Mouse (Mus musculus): ENCODE data around the gene Ttn. TPM values are rescaled to one million over a fixed set of nuclear protein-coding genes. Genes with fewer than 3 reads are reported as not detected.

The Ttn gene
- polyA plus RNA-seq, 1 experiment from 2014 or later = 0.14 TPM

GRCm38 (mm10) chr2:76949774-76950173, 32.6 kb downstream of the Ttn start:
- no peaks in the 10 kb centered on the region for H3K27me3 ChIP-seq (ENCODE audit: control insufficient read depth, insufficient read depth, low read length)
- no peak overlapping the region for H3K4me3 ChIP-seq (ENCODE audit: low read depth, low read length)
- no peak overlapping the region for H3K4me2 ChIP-seq (replicated peaks; ENCODE audit: low read depth, low read length)
- no peaks in the 10 kb centered on the region for H3K36me3 ChIP-seq (ENCODE audit: control insufficient read depth, insufficient read depth, low read length)
- H3K9ac ChIP-seq (replicated peaks; ENCODE audit: low read depth, low read length) = no peak overlapping the region
- no peak for ATAC-seq (ENCODE audit: insufficient number of reproducible peaks, insufficient read depth, low FRiP score, low read depth)
- no peak overlapping the region for H3K27ac ChIP-seq (ENCODE audit: low read length)
- no peaks in the 10 kb centered on the region for H3K9me3 ChIP-seq (ENCODE audit: control insufficient read depth, low read depth, low read length)
- 76% methylated on average over 7 of the region's 7 CpGs for WGBS
- H3K4me1 ChIP-seq (ENCODE audit: control insufficient read depth, insufficient read depth, low read length) = no peaks in the 10 kb centered on the region

GRCm38 (mm10) chr2:76938515-76938914, 43.8 kb downstream of the Ttn start:
- Histone ChIP-seq H3K4me1 (ENCODE audit: control insufficient read depth, insufficient read depth, low read length) (no peaks in the 10 kb centered on the region), H3K9ac (replicated peaks; ENCODE audit: low read depth, low read length) (no peak overlapping the region), H3K27ac (ENCODE audit: low read length) (no peak overlapping the region), H3K36me3 (ENCODE audit: control insufficient read depth, insufficient read depth, low read length) (no peaks in the 10 kb centered on the region), H3K4me3 (ENCODE audit: low read depth, low read length) (no peak overlapping the region), H3K9me3 (ENCODE audit: control insufficient read depth, low read depth, low read length) (no peaks in the 10 kb centered on the region), H3K4me2 (replicated peaks; ENCODE audit: low read depth, low read length) (no peak overlapping the region), H3K27me3 (ENCODE audit: control insufficient read depth, insufficient read depth, low read length) (no peaks in the 10 kb centered on the region)
- WGBS = 74% methylated on average over 10 of the region's 10 CpGs
- no peak for ATAC-seq (ENCODE audit: insufficient number of reproducible peaks, insufficient read depth, low FRiP score, low read depth)

GRCm38 (mm10) chr2:76929718-76930117, 52.6 kb downstream of the Ttn start:
- 0% methylated on average over 2 of the region's 2 CpGs for WGBS
- Histone ChIP-seq H3K4me3 (ENCODE audit: low read depth, low read length) (no peak overlapping the region), H3K9ac (replicated peaks; ENCODE audit: low read depth, low read length) (no peak overlapping the region), H3K4me1 (ENCODE audit: control insufficient read depth, insufficient read depth, low read length) (no peaks in the 10 kb centered on the region), H3K36me3 (ENCODE audit: control insufficient read depth, insufficient read depth, low read length) (no peaks in the 10 kb centered on the region), H3K27ac (ENCODE audit: low read length) (no peak overlapping the region), H3K4me2 (replicated peaks; ENCODE audit: low read depth, low read length) (no peak overlapping the region), H3K9me3 (ENCODE audit: control insufficient read depth, low read depth, low read length) (no peaks in the 10 kb centered on the region), H3K27me3 (ENCODE audit: control insufficient read depth, insufficient read depth, low read length) (no peaks in the 10 kb centered on the region)
- ATAC-seq (ENCODE audit: insufficient number of reproducible peaks, insufficient read depth, low FRiP score, low read depth) = no peak

GRCm38 (mm10) chr2:76928816-76929215, 53.5 kb downstream of the Ttn start:
- no peak for ATAC-seq (ENCODE audit: insufficient number of reproducible peaks, insufficient read depth, low FRiP score, low read depth)
- H3K4me3 ChIP-seq (ENCODE audit: low read depth, low read length) = no peak overlapping the region
- H3K27ac ChIP-seq (ENCODE audit: low read length) = no peak overlapping the region
- WGBS = 63% methylated on average over 3 of the region's 3 CpGs
- H3K4me2 ChIP-seq (replicated peaks; ENCODE audit: low read depth, low read length) = no peak overlapping the region
- no peaks in the 10 kb centered on the region for H3K27me3 ChIP-seq (ENCODE audit: control insufficient read depth, insufficient read depth, low read length)
- H3K9me3 ChIP-seq (ENCODE audit: control insufficient read depth, low read depth, low read length) = no peaks in the 10 kb centered on the region
- no peaks in the 10 kb centered on the region for H3K4me1 ChIP-seq (ENCODE audit: control insufficient read depth, insufficient read depth, low read length)
- H3K9ac ChIP-seq (replicated peaks; ENCODE audit: low read depth, low read length) = no peak overlapping the region
- no peaks in the 10 kb centered on the region for H3K36me3 ChIP-seq (ENCODE audit: control insufficient read depth, insufficient read depth, low read length)

GRCm38 (mm10) chr2:76928298-76928697, 54.0 kb downstream of the Ttn start:
- H3K36me3 ChIP-seq (ENCODE audit: control insufficient read depth, insufficient read depth, low read length) = no peaks in the 10 kb centered on the region
- H3K9me3 ChIP-seq (ENCODE audit: control insufficient read depth, low read depth, low read length) = no peaks in the 10 kb centered on the region
- no peaks in the 10 kb centered on the region for H3K4me1 ChIP-seq (ENCODE audit: control insufficient read depth, insufficient read depth, low read length)
- 66% methylated on average over 7 of the region's 7 CpGs for WGBS
- H3K27me3 ChIP-seq (ENCODE audit: control insufficient read depth, insufficient read depth, low read length) = no peaks in the 10 kb centered on the region
- ATAC-seq (ENCODE audit: insufficient number of reproducible peaks, insufficient read depth, low FRiP score, low read depth) = no peak
- no peak overlapping the region for H3K9ac ChIP-seq (replicated peaks; ENCODE audit: low read depth, low read length)
- H3K4me2 ChIP-seq (replicated peaks; ENCODE audit: low read depth, low read length) = no peak overlapping the region
- no peak overlapping the region for H3K4me3 ChIP-seq (ENCODE audit: low read depth, low read length)
- no peak overlapping the region for H3K27ac ChIP-seq (ENCODE audit: low read length)

GRCm38 (mm10) chr2:76926927-76927326, 55.4 kb downstream of the Ttn start:
- H3K4me2 ChIP-seq (replicated peaks; ENCODE audit: low read depth, low read length) = no peak overlapping the region
- H3K4me3 ChIP-seq (ENCODE audit: low read depth, low read length) = no peak overlapping the region
- H3K27me3 ChIP-seq (ENCODE audit: control insufficient read depth, insufficient read depth, low read length) = no peaks in the 10 kb centered on the region
- no peaks in the 10 kb centered on the region for H3K4me1 ChIP-seq (ENCODE audit: control insufficient read depth, insufficient read depth, low read length)
- H3K9me3 ChIP-seq (ENCODE audit: control insufficient read depth, low read depth, low read length) = no peaks in the 10 kb centered on the region
- no peak overlapping the region for H3K27ac ChIP-seq (ENCODE audit: low read length)
- H3K9ac ChIP-seq (replicated peaks; ENCODE audit: low read depth, low read length) = no peak overlapping the region
- no peaks in the 10 kb centered on the region for H3K36me3 ChIP-seq (ENCODE audit: control insufficient read depth, insufficient read depth, low read length)
- no peak for ATAC-seq (ENCODE audit: insufficient number of reproducible peaks, insufficient read depth, low FRiP score, low read depth)
- WGBS = 66% methylated on average over 12 of the region's 12 CpGs

- Histone ChIP-seq H3K4me1 (ENCODE audit: control insufficient read depth, insufficient read depth, low read length) (no peaks in the 10 kb centered on the region), H3K9ac (replicated peaks; ENCODE audit: low read depth, low read length) (no peak overlapping the region), H3K27me3 (ENCODE audit: control insufficient read depth, insufficient read depth, low read length) (no peaks in the 10 kb centered on the region), H3K4me2 (replicated peaks; ENCODE audit: low read depth, low read length) (no peak overlapping the region), H3K9me3 (ENCODE audit: control insufficient read depth, low read depth, low read length) (no peaks in the 10 kb centered on the region), H3K4me3 (ENCODE audit: low read depth, low read length) (no peak overlapping the region), H3K27ac (ENCODE audit: low read length) (no peak overlapping the region), H3K36me3 (ENCODE audit: control insufficient read depth, insufficient read depth, low read length) (no peaks in the 10 kb centered on the region)
- WGBS = 91% methylated on average over 10 of the region's 10 CpGs
- ATAC-seq (ENCODE audit: insufficient number of reproducible peaks, insufficient read depth, low FRiP score, low read depth) = no peak
Measured at GRCm38 (mm10) chr2:76914959-76915358, 67.4 kb downstream of the Ttn start.

- no peaks in the 10 kb centered on the region for H3K9me3 ChIP-seq (ENCODE audit: control insufficient read depth, low read depth, low read length)
- WGBS = 75% methylated on average over 15 of the region's 15 CpGs
- no peaks in the 10 kb centered on the region for H3K36me3 ChIP-seq (ENCODE audit: control insufficient read depth, insufficient read depth, low read length)
- no peak overlapping the region for H3K4me2 ChIP-seq (replicated peaks; ENCODE audit: low read depth, low read length)
- no peaks in the 10 kb centered on the region for H3K4me1 ChIP-seq (ENCODE audit: control insufficient read depth, insufficient read depth, low read length)
- no peak overlapping the region for H3K4me3 ChIP-seq (ENCODE audit: low read depth, low read length)
- H3K27me3 ChIP-seq (ENCODE audit: control insufficient read depth, insufficient read depth, low read length) = no peaks in the 10 kb centered on the region
- H3K27ac ChIP-seq (ENCODE audit: low read length) = no peak overlapping the region
- H3K9ac ChIP-seq (replicated peaks; ENCODE audit: low read depth, low read length) = no peak overlapping the region
- ATAC-seq (ENCODE audit: insufficient number of reproducible peaks, insufficient read depth, low FRiP score, low read depth) = no peak
Measured at GRCm38 (mm10) chr2:76908705-76909457, 73.5 kb downstream of the Ttn start.

- Histone ChIP-seq H3K36me3 (ENCODE audit: control insufficient read depth, insufficient read depth, low read length) (no peaks in the 10 kb centered on the region), H3K27me3 (ENCODE audit: control insufficient read depth, insufficient read depth, low read length) (no peaks in the 10 kb centered on the region), H3K9ac (replicated peaks; ENCODE audit: low read depth, low read length) (no peak overlapping the region), H3K9me3 (ENCODE audit: control insufficient read depth, low read depth, low read length) (no peaks in the 10 kb centered on the region), H3K27ac (ENCODE audit: low read length) (no peak overlapping the region), H3K4me2 (replicated peaks; ENCODE audit: low read depth, low read length) (no peak overlapping the region), H3K4me1 (ENCODE audit: control insufficient read depth, insufficient read depth, low read length) (no peaks in the 10 kb centered on the region), H3K4me3 (ENCODE audit: low read depth, low read length) (no peak overlapping the region)
- WGBS = 81% methylated on average over 11 of the region's 11 CpGs
- ATAC-seq (ENCODE audit: insufficient number of reproducible peaks, insufficient read depth, low FRiP score, low read depth) = no peak
Measured at GRCm38 (mm10) chr2:76903351-76903750, 79.0 kb downstream of the Ttn start.
